Mouse (Mus musculus) neural tube, embryonic 11.5 days (tissue): Measurements from ENCODE around the gene Ctnna3. TPM values are rescaled to one million over a fixed set of nuclear protein-coding genes. Genes with fewer than 3 reads are reported as not detected.
"Not testable (repeated sequence)": the region's sequence is repeated elsewhere in the genome, so short reads cannot be mapped to it uniquely, and the experiment has no call there.

Experiments used
- ATAC-seq: fragments of 200-750 bp; cut with Nextera tagmentation; 2 replicates; pipeline ENCODE4 v1.8.0; 2017; ENCODE audit warnings: moderate number of reproducible peaks, mild to moderate bottlenecking, moderate TSS enrichment, moderate library complexity; ENCODE audit not compliant: insufficient read depth, low FRiP score, low TSS enrichment
- DNase-seq: peaks from one replicate; pipeline ENCODE4 v3.0.0-alpha.2; 2015; ENCODE audit warnings: low spot score
- H3K27ac ChIP-seq: fragments of 300-500 bp; sonication (generic); 2 replicates; pipeline ENCODE4 v1.5.1; 2014; ENCODE audit warnings: low read depth, mild to moderate bottlenecking, low read length
- H3K27me3 ChIP-seq: fragments of 300-500 bp; sonication (generic); 2 replicates; pipeline ENCODE4 v1.6.1; 2014; ENCODE audit warnings: mild to moderate bottlenecking, low read length, mixed read lengths; ENCODE audit not compliant: control insufficient read depth, insufficient read depth
- H3K36me3 ChIP-seq: fragments of 300-500 bp; sonication (generic); 2 replicates; pipeline ENCODE4 v1.6.1; 2014; ENCODE audit warnings: mild to moderate bottlenecking, low read length, moderate library complexity, mixed read lengths; ENCODE audit not compliant: control insufficient read depth, insufficient read depth
- H3K4me1 ChIP-seq: fragments of 300-500 bp; sonication (generic); 2 replicates; pipeline ENCODE4 v1.6.1; 2014; ENCODE audit warnings: low read length, mixed read lengths; ENCODE audit not compliant: control insufficient read depth, insufficient read depth
- H3K4me2 ChIP-seq: fragments of 300-500 bp; sonication (generic); 2 replicates; pipeline ENCODE4 v1.6.1; 2014; ENCODE audit warnings: low read depth, mild to moderate bottlenecking, moderate library complexity
- H3K4me3 ChIP-seq: fragments of 300-500 bp; sonication (generic); 2 replicates; pipeline ENCODE4 v1.5.1; 2014; ENCODE audit warnings: low read depth, low read length
- H3K9ac ChIP-seq: fragments of 300-500 bp; sonication (generic); 2 replicates; pipeline ENCODE4 v1.6.1; 2014; ENCODE audit warnings: mild to moderate bottlenecking, low read length
- H3K9me3 ChIP-seq: fragments of 300-500 bp; sonication (generic); 2 replicates; pipeline ENCODE4 v1.6.1; 2016; ENCODE audit warnings: low read length; ENCODE audit not compliant: control insufficient read depth
- WGBS: fragments of 180-500 bp; shearing (Covaris S2); extraction: QIAGEN DNeasy Blood & Tissue Kit; methylation state at CpG from one replicate; pipeline ENCODE4 v1.1.7; 2014; 5-methylcytosine and 5-hydroxymethylcytosine counted together
- polyA plus RNA-seq: library from polyadenylated mRNA; unstranded; fragments of >200 nt; fragmentation: Nextera tagmentation; extraction: Ambion mirVana; gene quantifications from 2 replicates; pipeline ENCODE4 v1.2.1, GENCODE M21; 2014

Ctnna3 gene
- polyA plus RNA-seq, 1 experiment from 2014 or later = 0.33 TPM

- ATAC-seq (no peak), DNase-seq (no peak)
- Histone ChIP-seq H3K9me3 (no peaks in the 10 kb centered on the region), H3K36me3 (no peaks in the 10 kb centered on the region), H3K27ac (no peak overlapping the region), H3K4me2 (no peak overlapping the region), H3K9ac (no peak overlapping the region), H3K4me1 (no peaks in the 10 kb centered on the region), H3K27me3 (no peaks in the 10 kb centered on the region), H3K4me3 (no peak overlapping the region)
- 92% methylated on average over 13 of the region's 13 CpGs for WGBS
Measured at GRCm38 (mm10) chr10:64181696-64182095, 751.8 kb downstream of the Ctnna3 start.

GRCm38 (mm10) chr10:64182731-64183130 lies 752.8 kb downstream of the Ctnna3 start:
- no peak overlapping the region for H3K4me3 ChIP-seq
- no peaks in the 10 kb centered on the region for H3K9me3 ChIP-seq
- no peak overlapping the region for H3K9ac ChIP-seq
- H3K4me1 ChIP-seq = no peaks in the 10 kb centered on the region
- H3K27me3 ChIP-seq = no peaks in the 10 kb centered on the region
- ATAC-seq (no peak), DNase-seq (no peak)
- no peak overlapping the region for H3K4me2 ChIP-seq
- no peak overlapping the region for H3K27ac ChIP-seq
- WGBS = 85% methylated on average over 4 of the region's 4 CpGs
- no peaks in the 10 kb centered on the region for H3K36me3 ChIP-seq

- ATAC-seq (no peak), DNase-seq (no peak)
- H3K36me3 ChIP-seq = no peaks in the 10 kb centered on the region
- H3K27ac ChIP-seq = no peak overlapping the region
- no peak overlapping the region for H3K4me3 ChIP-seq
- no peaks in the 10 kb centered on the region for H3K4me1 ChIP-seq
- no peaks in the 10 kb centered on the region for H3K9me3 ChIP-seq
- H3K9ac ChIP-seq = no peak overlapping the region
- WGBS = 87% methylated on average over 3 of the region's 3 CpGs
- H3K27me3 ChIP-seq = no peaks in the 10 kb centered on the region
- H3K4me2 ChIP-seq = no peak overlapping the region
Measured at GRCm38 (mm10) chr10:64188046-64188445, 758.1 kb downstream of the Ctnna3 start.

GRCm38 (mm10) chr10:64197584-64197983 lies 767.7 kb downstream of the Ctnna3 start:
- no peaks in the 10 kb centered on the region for H3K27me3 ChIP-seq

GRCm38 (mm10) chr10:64215632-64216031 lies 785.7 kb downstream of the Ctnna3 start:
- ATAC-seq (no peak), DNase-seq (no peak)
- no peaks in the 10 kb centered on the region for H3K4me1 ChIP-seq
- H3K27me3 ChIP-seq = no peaks in the 10 kb centered on the region
- no peak overlapping the region for H3K4me2 ChIP-seq
- H3K4me3 ChIP-seq = no peak overlapping the region
- no peaks in the 10 kb centered on the region for H3K9me3 ChIP-seq
- no peak overlapping the region for H3K27ac ChIP-seq
- H3K36me3 ChIP-seq = no peaks in the 10 kb centered on the region
- 81% methylated on average over 3 of the region's 3 CpGs for WGBS
- no peak overlapping the region for H3K9ac ChIP-seq

More at GRCm38 (mm10) chr10:64197584-64197983, 767.7 kb downstream of the Ctnna3 start:
- no peak overlapping the region for H3K27ac ChIP-seq
- ATAC-seq (no peak), DNase-seq (no peak)
- H3K4me3 ChIP-seq = no peak overlapping the region
- no peak overlapping the region for H3K9ac ChIP-seq
- no peak overlapping the region for H3K4me2 ChIP-seq
- no peaks in the 10 kb centered on the region for H3K36me3 ChIP-seq
- 97% methylated on average over 1 of the region's 1 CpGs for WGBS
- no peaks in the 10 kb centered on the region for H3K9me3 ChIP-seq
- H3K4me1 ChIP-seq = no peaks in the 10 kb centered on the region

- 81% methylated on average over 3 of the region's 3 CpGs for WGBS
- H3K4me2 ChIP-seq = no peak overlapping the region
- H3K4me3 ChIP-seq = no peak overlapping the region
- H3K27me3 ChIP-seq = no peaks in the 10 kb centered on the region
- no peak for ATAC-seq
- DNase-seq = no peak
- no peaks in the 10 kb centered on the region for H3K36me3 ChIP-seq
- H3K27ac ChIP-seq = no peak overlapping the region
- H3K4me1 ChIP-seq = no peaks in the 10 kb centered on the region
- H3K9ac ChIP-seq = no peak overlapping the region
- H3K9me3 ChIP-seq = no peaks in the 10 kb centered on the region
Measured at GRCm38 (mm10) chr10:64223023-64223422, 793.1 kb downstream of the Ctnna3 start.

GRCm38 (mm10) chr10:64224007-64224406 lies 794.1 kb downstream of the Ctnna3 start:
- H3K4me3 ChIP-seq = no peak overlapping the region
- H3K9ac ChIP-seq = no peak overlapping the region
- H3K4me2 ChIP-seq = no peak overlapping the region
- H3K4me1 ChIP-seq = no peaks in the 10 kb centered on the region
- no peaks in the 10 kb centered on the region for H3K27me3 ChIP-seq
- ATAC-seq (no peak), DNase-seq (no peak)
- 94% methylated on average over 9 of the region's 9 CpGs for WGBS
- no peak overlapping the region for H3K27ac ChIP-seq
- no peaks in the 10 kb centered on the region for H3K36me3 ChIP-seq
- no peaks in the 10 kb centered on the region for H3K9me3 ChIP-seq

GRCm38 (mm10) chr10:64224424-64224823 lies 794.5 kb downstream of the Ctnna3 start:
- Histone ChIP-seq H3K4me3 (no peak overlapping the region), H3K27me3 (no peaks in the 10 kb centered on the region), H3K9me3 (no peaks in the 10 kb centered on the region), H3K4me1 (no peaks in the 10 kb centered on the region), H3K36me3 (no peaks in the 10 kb centered on the region), H3K9ac (no peak overlapping the region), H3K4me2 (no peak overlapping the region), H3K27ac (no peak overlapping the region)
- 96% methylated on average over 6 of the region's 6 CpGs for WGBS
- DNase-seq (no peak), ATAC-seq (no peak)

- not testable (repeated sequence) for H3K9ac ChIP-seq, H3K4me2 ChIP-seq, H3K36me3 ChIP-seq, H3K4me1 ChIP-seq, DNase-seq, H3K27ac ChIP-seq, ATAC-seq, H3K27me3 ChIP-seq, H3K9me3 ChIP-seq, H3K4me3 ChIP-seq
Measured at GRCm38 (mm10) chr10:64225826-64226225, 795.9 kb downstream of the Ctnna3 start.
